Mouse (Mus musculus) heart, adult 2 months (tissue): Measurements from ENCODE around the gene Wasf1. TPM values are rescaled to one million over a fixed set of nuclear protein-coding genes. Genes with fewer than 3 reads are reported as not detected.

Experiments
- DNase-seq, 2 experiments: peaks; one replicate each; pipeline ENCODE4 v3.0.0; 2021
- H3K27ac ChIP-seq: fragments of 200-600 bp; 2 replicates; pipeline ENCODE4 v1.8.1; 2022
- H3K27me3 ChIP-seq: fragments of 200-500 bp; 2 replicates; pipeline ENCODE4 v1.6.1; 2012; ENCODE audit warnings: mild to moderate bottlenecking, low read length, inconsistent platforms, mixed read lengths; ENCODE audit not compliant: control insufficient read depth, insufficient read depth
- H3K36me3 ChIP-seq: fragments of 200-500 bp; 2 replicates; pipeline ENCODE4 v1.6.1; 2012; ENCODE audit warnings: low read length, inconsistent platforms; ENCODE audit not compliant: control insufficient read depth, insufficient read depth
- H3K4me1 ChIP-seq: fragments of 200-500 bp; 2 replicates; pipeline ENCODE4 v1.6.1; 2011; ENCODE audit warnings: low read length; ENCODE audit not compliant: control insufficient read depth, insufficient read depth
- H3K4me3 ChIP-seq: fragments of 200-600 bp; 2 replicates; pipeline ENCODE4 v1.8.1; 2022
- H3K79me2 ChIP-seq: fragments of 200-500 bp; replicated peaks from 2 replicates; pipeline ENCODE4 v1.6.1; 2012; ENCODE audit warnings: mild to moderate bottlenecking, inconsistent platforms, low read length, moderate library complexity, mixed read lengths; ENCODE audit not compliant: control insufficient read depth, insufficient read depth
- H3K9ac ChIP-seq: fragments of 200-500 bp; 2 replicates; pipeline ENCODE4 v1.6.1; 2012; ENCODE audit warnings: low read depth, mild to moderate bottlenecking, control low read depth, inconsistent platforms, low read length, mixed read lengths
- CTCF ChIP-seq: fragments of 200-600 bp; IDR thresholded peaks from 2 replicates; pipeline ENCODE4 v1.8.1; 2022; ENCODE audit warnings: antibody characterized with exemption, mild to moderate bottlenecking, moderate library complexity
- EP300 ChIP-seq: fragments of 200-500 bp; IDR thresholded peaks from 2 replicates; pipeline ENCODE4 v1.6.1; 2011; ENCODE audit warnings: low read depth, low read length, control low read depth; ENCODE audit not compliant: insufficient read depth
- POLR2A ChIP-seq: fragments of 200-500 bp; IDR thresholded peaks from 2 replicates; pipeline ENCODE4 v1.6.1; 2011; ENCODE audit warnings: mild to moderate bottlenecking, low read depth, low read length, control low read depth; ENCODE audit not compliant: insufficient read depth
- WGBS: fragments of 180-500 bp; shearing (Covaris S2); methylation state at CpG from one replicate; pipeline ENCODE4 v1.1.7; 2018; 5-methylcytosine and 5-hydroxymethylcytosine counted together
- intact Hi-C: fragments of 180-260 bp; cut with DNase I; formaldehyde crosslinking; loops from one replicate; pipeline ENCODE4 v1.15.1; 2025
- polyA plus RNA-seq: library from polyadenylated mRNA; depleted of rRNA; stranded (reverse); fragments of >200 nt; gene quantifications from 2 replicates; pipeline ENCODE4 v1.2.3, GENCODE M21; 2012
- total RNA-seq, 2 experiments: library from RNA; stranded (reverse); gene quantifications; 2 replicates each; pipeline ENCODE4 v1.2.3; 2021

The Wasf1 gene
- total and polyA plus RNA-seq, 3 experiments = 0.43 to 0.63 (median 0.53) TPM

GRCm38 (mm10) chr10:40868081-40868480, 15.2 kb upstream of the Wasf1 start:
- H3K79me2 ChIP-seq = peaks cover 8% of the 10 kb centered on the region
- intact Hi-C loops = no loop called here
- TF ChIP-seq POLR2A (no peak), CTCF (no peak), EP300 (no peak)

GRCm38 (mm10) chr10:40871301-40871700, 12.0 kb upstream of the Wasf1 start:
- TF ChIP-seq CTCF (no peak), POLR2A (no peak), EP300 (no peak)
- Histone ChIP-seq H3K4me1 (peaks cover 3% of the 10 kb centered on the region), H3K27me3 (no peaks in the 10 kb centered on the region), H3K36me3 (peaks cover 2% of the 10 kb centered on the region; the same call in 1 of the 2 replicates), H3K9ac (no peak overlapping the region), H3K27ac (no peak overlapping the region), H3K4me3 (no peak overlapping the region), H3K79me2 (peaks cover 6% of the 10 kb centered on the region)
- 78% methylated on average over 2 of the region's 2 CpGs for WGBS
- intact Hi-C loops = loop anchor here (10.0 kb wide), 1 partner anchor 616 kb away; the partner anchor contains the start of gene Gtf3c6
- no peak for DNase-seq

More at GRCm38 (mm10) chr10:40868081-40868480, 15.2 kb upstream of the Wasf1 start:
- H3K4me1 ChIP-seq = peaks cover 3% of the 10 kb centered on the region
- no peak overlapping the region for H3K9ac ChIP-seq
- peak in 1 of 2 experiments; percentile 7 for DNase-seq
- WGBS = 57% methylated on average over 2 of the region's 2 CpGs
- no peak overlapping the region for H3K27ac ChIP-seq
- H3K4me3 ChIP-seq = no peak overlapping the region
- peaks cover 2% of the 10 kb centered on the region; the same call in 1 of the 2 replicates for H3K36me3 ChIP-seq
- no peaks in the 10 kb centered on the region for H3K27me3 ChIP-seq

DNA sequence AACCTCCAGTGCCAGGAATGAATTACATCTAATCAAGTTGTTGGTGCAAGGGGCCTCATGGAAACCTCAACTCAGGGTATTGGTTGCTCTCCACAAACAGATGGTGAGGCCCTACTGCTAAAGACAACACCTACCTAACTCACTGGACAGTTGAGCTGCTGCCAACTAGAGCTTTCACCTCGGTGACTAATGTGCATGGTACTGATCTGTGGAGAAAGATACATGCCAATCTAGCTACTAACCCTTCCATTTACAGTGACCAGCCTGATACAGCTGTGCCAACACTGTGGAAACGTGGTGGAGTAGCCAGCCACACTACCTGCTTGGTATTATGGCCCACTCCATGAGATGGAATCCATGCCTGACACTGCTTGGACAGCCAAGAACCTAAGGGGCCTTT, 11.2 kb upstream of the Wasf1 start:
- Histone ChIP-seq H3K27ac (no peak overlapping the region), H3K4me1 (peaks cover 3% of the 10 kb centered on the region), H3K4me3 (no peak overlapping the region), H3K79me2 (peaks cover 6% of the 10 kb centered on the region), H3K27me3 (no peaks in the 10 kb centered on the region), H3K9ac (no peak overlapping the region), H3K36me3 (peaks cover 2% of the 10 kb centered on the region; the same call in 1 of the 2 replicates)
- TF ChIP-seq CTCF = no peak
- no peak for TF ChIP-seq EP300
- 59% methylated on average over 2 of the region's 2 CpGs for WGBS
- no peak for DNase-seq
- intact Hi-C loops = loop anchor here (10.0 kb wide), 1 partner anchor 617 kb away; the partner anchor contains the start of gene Gtf3c6

GRCm38 (mm10) chr10:40878246-40878645, 5.0 kb upstream of the Wasf1 start:
- intact Hi-C loops = loop anchor here (10.0 kb wide), 1 partner anchor 623 kb away; the partner anchor contains the start of gene Gtf3c6
- 70% methylated on average over 3 of the region's 3 CpGs for WGBS
- no peaks in the 10 kb centered on the region for H3K27me3 ChIP-seq
- peaks cover 3% of the 10 kb centered on the region for H3K4me1 ChIP-seq
- no peak for DNase-seq
- H3K27ac ChIP-seq = no peak overlapping the region
- peaks cover 6% of the 10 kb centered on the region for H3K79me2 ChIP-seq
- TF ChIP-seq EP300 (no peak), CTCF (no peak), POLR2A (no peak)
- peaks cover 14% of the 10 kb centered on the region for H3K36me3 ChIP-seq
- no peak overlapping the region for H3K9ac ChIP-seq
- H3K4me3 ChIP-seq = no peak overlapping the region

DNA sequence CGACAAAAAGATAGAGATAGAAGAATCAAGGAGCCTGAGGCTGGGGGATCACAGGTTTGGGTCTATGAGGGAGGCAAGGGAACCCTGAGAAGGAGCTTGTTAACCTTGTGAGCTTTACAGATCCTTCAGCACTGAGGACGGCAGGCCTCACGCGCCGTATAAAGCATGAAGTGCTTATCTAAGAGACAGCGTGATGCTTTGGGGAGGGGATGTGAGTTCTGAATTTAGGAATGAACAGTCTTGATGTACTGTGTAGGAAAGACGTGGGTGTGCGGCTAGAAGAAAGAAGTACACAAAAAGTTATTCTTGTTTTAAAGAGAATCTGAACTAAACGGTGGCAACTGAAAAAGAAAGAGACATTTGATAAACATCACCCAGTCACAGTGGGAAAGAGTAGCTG, 3.3 kb upstream of the Wasf1 start:
- intact Hi-C loops = loop anchor here (10.0 kb wide), 2 partner anchors 195 to 625 kb away; partner anchors contain the start of genes Gtf3c6 and Mettl24
- peaks cover 2% of the 10 kb centered on the region; the same call in 1 of the 2 replicates for H3K27me3 ChIP-seq
- no peak for TF ChIP-seq EP300
- no peak for TF ChIP-seq POLR2A
- peaks cover 14% of the 10 kb centered on the region for H3K36me3 ChIP-seq
- H3K4me3 ChIP-seq = no peak overlapping the region
- H3K27ac ChIP-seq = no peak overlapping the region
- peaks cover 6% of the 10 kb centered on the region for H3K79me2 ChIP-seq
- H3K4me1 ChIP-seq = peaks cover 5% of the 10 kb centered on the region
- no peak for DNase-seq
- 71% methylated on average over 9 of the region's 9 CpGs for WGBS
- H3K9ac ChIP-seq = no peak overlapping the region

DNA sequence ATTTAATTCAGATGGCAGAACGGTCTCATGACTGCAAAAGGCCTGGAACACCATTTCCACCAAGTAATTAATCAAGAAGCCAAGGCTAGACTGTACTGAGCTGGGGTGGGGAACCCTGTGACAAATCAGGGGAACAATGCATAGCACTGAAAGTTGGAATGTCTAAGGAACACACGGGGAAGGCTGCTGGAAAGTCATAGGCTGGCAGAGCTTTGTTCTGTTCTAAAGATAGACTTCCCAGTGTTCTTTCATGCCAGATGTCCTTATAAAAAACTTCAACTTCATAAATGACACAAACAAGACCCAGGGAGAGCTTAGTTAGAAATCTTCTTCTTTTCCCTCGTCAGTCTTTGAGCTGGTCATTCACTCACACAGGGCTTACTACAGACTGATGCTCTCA, 2.0 kb upstream of the Wasf1 start:
- peaks cover 14% of the 10 kb centered on the region for H3K36me3 ChIP-seq
- H3K27ac ChIP-seq = peak overlapping the region; percentile 50
- no peak overlapping the region for H3K9ac ChIP-seq
- peaks cover 6% of the 10 kb centered on the region for H3K79me2 ChIP-seq
- 42% methylated on average over 3 of the region's 3 CpGs for WGBS
- peaks cover 2% of the 10 kb centered on the region; the same call in 1 of the 2 replicates for H3K27me3 ChIP-seq
- H3K4me1 ChIP-seq = peaks cover 5% of the 10 kb centered on the region
- H3K4me3 ChIP-seq = no peak overlapping the region
- DNase-seq = no peak
- intact Hi-C loops = loop anchor here (10.0 kb wide), 1 partner anchor 196 kb away; the partner anchor contains the start of gene Mettl24
- TF ChIP-seq CTCF = no peak
- no peak for TF ChIP-seq POLR2A
- TF ChIP-seq EP300 = no peak
